Mouse (Mus musculus) lung, embryonic 15.5 days (tissue): ENCODE measurements around the gene Cdk2ap2. TPM values are rescaled to one million over a fixed set of nuclear protein-coding genes. Genes with fewer than 3 reads are reported as not detected.

ENCODE experiments used
- ATAC-seq: fragments of 200-750 bp; cut with Nextera tagmentation; 2 replicates; pipeline ENCODE4 v1.8.0; 2017; ENCODE audit warnings: moderate number of reproducible peaks, borderline replicate concordance; ENCODE audit not compliant: low FRiP score, low TSS enrichment; ENCODE audit errors: extremely low read depth
- H3K27ac ChIP-seq: fragments of 300-500 bp; sonication (generic); 2 replicates; pipeline ENCODE4 v1.5.1; 2015; ENCODE audit warnings: moderate library complexity, mild to moderate bottlenecking, inconsistent platforms
- H3K27me3 ChIP-seq: fragments of 300-500 bp; sonication (generic); 2 replicates; pipeline ENCODE4 v1.6.1; 2015; ENCODE audit warnings: inconsistent platforms
- H3K36me3 ChIP-seq: fragments of 300-500 bp; sonication (generic); 2 replicates; pipeline ENCODE4 v1.6.1; 2015; ENCODE audit warnings: inconsistent platforms
- H3K4me1 ChIP-seq: fragments of 300-500 bp; sonication (generic); 2 replicates; pipeline ENCODE4 v1.6.1; 2015; ENCODE audit warnings: inconsistent platforms
- H3K4me2 ChIP-seq: fragments of 300-500 bp; sonication (generic); 2 replicates; pipeline ENCODE4 v1.6.1; 2015; ENCODE audit warnings: inconsistent platforms, mild to moderate bottlenecking, moderate library complexity
- H3K4me3 ChIP-seq: fragments of 300-500 bp; sonication (generic); 2 replicates; pipeline ENCODE4 v1.5.1; 2015; ENCODE audit warnings: mild to moderate bottlenecking, inconsistent platforms
- H3K9ac ChIP-seq: fragments of 300-500 bp; sonication (generic); 2 replicates; pipeline ENCODE4 v1.6.1; 2015; ENCODE audit warnings: inconsistent platforms
- H3K9me3 ChIP-seq: fragments of 300-500 bp; sonication (generic); 2 replicates; pipeline ENCODE4 v1.6.1; 2016; ENCODE audit warnings: inconsistent platforms
- WGBS: fragments of 180-500 bp; shearing (Covaris S2); methylation state at CpG from one replicate; pipeline ENCODE4 v1.1.7; 2015; 5-methylcytosine and 5-hydroxymethylcytosine counted together
- polyA plus RNA-seq: library from polyadenylated mRNA; unstranded; fragments of >200 nt; fragmentation: Nextera tagmentation; extraction: Ambion mirVana; gene quantifications from 2 replicates; pipeline ENCODE4 v1.2.1, GENCODE M21; 2015

The Cdk2ap2 gene
- polyA plus RNA-seq, 1 experiment from 2014 or later: 103 TPM

DNA sequence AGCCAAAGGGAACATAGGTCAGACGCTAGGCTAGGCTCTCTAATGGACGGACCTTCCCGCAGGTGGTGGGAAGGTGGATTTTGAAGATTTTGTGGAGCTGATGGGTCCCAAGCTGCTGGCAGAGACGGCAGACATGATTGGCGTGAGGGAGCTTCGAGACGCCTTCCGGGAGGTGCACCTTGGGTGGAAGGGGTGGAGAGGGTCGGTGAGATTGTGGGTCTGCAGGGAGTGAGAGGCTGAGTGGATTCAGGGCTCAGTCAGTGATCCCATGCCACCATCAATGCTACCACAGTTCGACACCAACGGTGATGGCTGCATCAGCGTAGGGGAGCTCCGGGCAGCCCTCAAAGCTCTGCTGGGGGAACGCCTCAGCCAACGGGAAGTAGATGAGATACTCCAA lies 10.8 kb upstream of the Cdk2ap2 start:
- Histone ChIP-seq H3K9ac (no peak overlapping the region), H3K9me3 (no peaks in the 10 kb centered on the region), H3K36me3 (no peaks in the 10 kb centered on the region), H3K4me1 (no peaks in the 10 kb centered on the region; the same call in 1 of the 2 replicates), H3K4me2 (no peak overlapping the region), H3K27me3 (peaks cover 13% of the 10 kb centered on the region; the same call in 1 of the 2 replicates), H3K27ac (no peak overlapping the region), H3K4me3 (no peak overlapping the region)
- whole genome bisulfite sequencing: 84% methylated on average over 15 of the region's 15 CpGs
- ATAC-seq: no peak

GRCm38 (mm10) chr19:4087090-4087489 lies 9.9 kb upstream of the Cdk2ap2 start:
- H3K27me3 ChIP-seq: peaks cover 13% of the 10 kb centered on the region; the same call in 1 of the 2 replicates
- no peak overlapping the region for H3K9ac ChIP-seq
- 82% methylated on average over 5 of the region's 5 CpGs for WGBS
- H3K4me1 ChIP-seq: no peaks in the 10 kb centered on the region; the same call in 1 of the 2 replicates
- H3K36me3 ChIP-seq: no peaks in the 10 kb centered on the region
- no peak overlapping the region for H3K27ac ChIP-seq
- ATAC-seq: no peak
- no peaks in the 10 kb centered on the region for H3K9me3 ChIP-seq
- no peak overlapping the region for H3K4me2 ChIP-seq
- no peak overlapping the region for H3K4me3 ChIP-seq

DNA sequence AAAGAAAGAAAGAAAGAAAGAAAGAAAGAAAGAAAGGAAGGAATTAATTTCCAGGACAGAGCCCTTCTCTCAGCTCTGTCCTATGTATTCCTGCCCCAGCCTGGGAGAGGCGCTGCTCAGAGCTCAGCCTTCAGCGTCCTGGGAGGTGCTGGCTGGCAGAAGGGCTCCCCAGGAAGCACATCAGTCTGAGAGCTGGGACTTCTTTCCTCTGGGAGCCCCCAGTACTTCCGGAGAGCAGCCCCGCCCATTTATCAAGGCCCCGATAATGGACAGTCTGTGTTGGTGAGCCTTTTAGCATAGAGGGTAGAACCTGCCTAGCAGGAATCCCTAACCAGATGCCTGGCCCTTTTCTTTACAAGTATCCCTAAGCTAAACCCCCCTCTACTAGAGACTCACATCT lies 8.8 kb upstream of the Cdk2ap2 start:
- no peak overlapping the region for H3K9ac ChIP-seq
- ATAC-seq: no peak
- H3K36me3 ChIP-seq: no peaks in the 10 kb centered on the region
- H3K27ac ChIP-seq: no peak overlapping the region
- no peaks in the 10 kb centered on the region; the same call in 1 of the 2 replicates for H3K4me1 ChIP-seq
- H3K4me3 ChIP-seq: no peak overlapping the region
- no peaks in the 10 kb centered on the region for H3K9me3 ChIP-seq
- no peak overlapping the region for H3K4me2 ChIP-seq
- WGBS: 30% methylated on average over 5 of the region's 5 CpGs
- peaks cover 13% of the 10 kb centered on the region; the same call in 1 of the 2 replicates for H3K27me3 ChIP-seq

DNA sequence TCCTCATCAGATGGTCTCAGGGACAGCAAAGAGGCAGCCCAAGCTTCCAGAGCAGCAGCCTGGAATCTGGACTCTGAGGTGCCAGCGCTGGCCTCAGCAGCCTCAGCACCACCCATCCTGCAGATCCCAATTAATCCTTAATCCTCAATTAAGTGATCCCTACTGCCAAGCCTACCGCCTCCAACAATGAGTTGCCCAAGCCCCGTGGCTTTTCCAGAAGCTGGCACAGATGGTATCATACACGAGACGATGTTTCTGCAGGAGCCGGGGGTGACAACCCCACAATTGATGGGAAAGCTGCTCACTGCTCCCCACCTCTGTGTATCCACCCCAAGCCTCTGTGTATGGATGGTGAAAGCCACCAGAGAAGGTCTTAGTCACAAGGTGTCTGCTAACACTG lies 7.9 kb upstream of the Cdk2ap2 start:
- no peak for ATAC-seq
- Histone ChIP-seq H3K36me3 (no peaks in the 10 kb centered on the region), H3K4me2 (no peak overlapping the region), H3K9me3 (no peaks in the 10 kb centered on the region), H3K4me1 (no peaks in the 10 kb centered on the region), H3K27ac (no peak overlapping the region), H3K27me3 (peaks cover 13% of the 10 kb centered on the region; the same call in 1 of the 2 replicates), H3K4me3 (no peak overlapping the region), H3K9ac (no peak overlapping the region)
- 73% methylated on average over 6 of the region's 6 CpGs for WGBS

DNA sequence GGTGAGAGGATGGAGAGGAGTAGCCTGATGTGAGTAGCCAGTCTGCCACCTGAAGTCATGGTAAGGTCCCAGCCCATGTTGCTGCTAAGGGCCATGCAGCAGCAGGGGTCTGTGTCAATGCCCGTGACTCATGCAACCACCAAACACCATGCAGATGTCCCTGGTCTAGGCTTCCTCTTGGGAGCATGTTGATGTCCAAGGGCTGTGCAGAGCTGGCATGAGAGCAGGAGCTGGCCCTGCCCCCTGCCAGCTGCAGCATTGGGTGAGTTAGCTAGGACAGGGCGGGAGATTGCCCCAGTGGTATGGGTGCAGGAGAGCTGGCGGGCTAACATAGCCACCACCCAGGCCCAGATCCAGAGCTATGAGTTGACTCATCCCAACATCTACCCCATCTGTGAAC lies 6.5 kb upstream of the Cdk2ap2 start:
- no peak overlapping the region for H3K4me3 ChIP-seq
- H3K9me3 ChIP-seq: no peaks in the 10 kb centered on the region
- peaks cover 6% of the 10 kb centered on the region; the same call in 1 of the 2 replicates for H3K27me3 ChIP-seq
- H3K27ac ChIP-seq: no peak overlapping the region
- H3K9ac ChIP-seq: no peak overlapping the region
- no peak for ATAC-seq
- 80% methylated on average over 3 of the region's 3 CpGs for WGBS
- H3K36me3 ChIP-seq: no peaks in the 10 kb centered on the region
- H3K4me1 ChIP-seq: no peaks in the 10 kb centered on the region
- no peak overlapping the region for H3K4me2 ChIP-seq

DNA sequence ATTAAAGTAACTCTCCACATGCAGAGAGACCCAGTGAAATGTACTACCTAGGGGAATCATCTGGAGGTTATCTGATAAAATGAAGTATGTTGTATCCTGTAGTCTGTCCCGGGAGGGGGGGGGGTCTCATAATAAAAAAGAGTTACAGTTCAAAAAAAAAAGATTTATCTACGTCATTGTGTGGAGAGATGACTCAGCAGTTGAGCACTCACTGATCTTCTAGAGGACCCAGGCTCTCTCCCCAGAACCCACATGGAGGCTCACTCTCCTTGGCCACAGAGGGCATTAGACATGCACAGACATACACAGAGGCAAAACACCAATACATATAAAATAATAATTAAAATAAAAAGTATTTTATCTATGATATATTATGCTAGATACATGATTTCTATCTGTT lies 5.6 kb upstream of the Cdk2ap2 start:
- Histone ChIP-seq H3K4me1 (0 out of 2 replicates have a peak, but pooled peaks cover 2% of the 10 kb centered on the region), H3K9me3 (no peaks in the 10 kb centered on the region), H3K4me2 (no peak overlapping the region), H3K9ac (no peak overlapping the region), H3K4me3 (no peak overlapping the region), H3K36me3 (no peaks in the 10 kb centered on the region), H3K27ac (no peak overlapping the region), H3K27me3 (peaks cover 6% of the 10 kb centered on the region; the same call in 1 of the 2 replicates)
- ATAC-seq: no peak
- 47% methylated on average over 2 of the region's 2 CpGs for WGBS

GRCm38 (mm10) chr19:4092750-4093149 lies 4.2 kb upstream of the Cdk2ap2 start:
- Histone ChIP-seq H3K27me3 (peaks cover 6% of the 10 kb centered on the region; the same call in 1 of the 2 replicates), H3K9me3 (no peaks in the 10 kb centered on the region), H3K27ac (no peak overlapping the region), H3K4me3 (no peak overlapping the region), H3K4me1 (peaks cover 6% of the 10 kb centered on the region; the same call in 1 of the 2 replicates), H3K36me3 (no peaks in the 10 kb centered on the region), H3K9ac (no peak overlapping the region), H3K4me2 (no peak overlapping the region)
- no peak for ATAC-seq
- 56% methylated on average over 3 of the region's 3 CpGs for WGBS

- 67% methylated on average over 7 of the region's 7 CpGs for WGBS
- Histone ChIP-seq H3K4me1 (peaks cover 16% of the 10 kb centered on the region), H3K36me3 (no peaks in the 10 kb centered on the region), H3K4me3 (no peak overlapping the region), H3K27me3 (peaks cover 6% of the 10 kb centered on the region; the same call in 1 of the 2 replicates), H3K27ac (no peak overlapping the region), H3K9ac (no peak overlapping the region), H3K9me3 (no peaks in the 10 kb centered on the region), H3K4me2 (no peak overlapping the region)
- no peak for ATAC-seq
These were observed 3.2 kb upstream of the Cdk2ap2 start for GRCm38 (mm10) chr19:4093772-4094171.

DNA sequence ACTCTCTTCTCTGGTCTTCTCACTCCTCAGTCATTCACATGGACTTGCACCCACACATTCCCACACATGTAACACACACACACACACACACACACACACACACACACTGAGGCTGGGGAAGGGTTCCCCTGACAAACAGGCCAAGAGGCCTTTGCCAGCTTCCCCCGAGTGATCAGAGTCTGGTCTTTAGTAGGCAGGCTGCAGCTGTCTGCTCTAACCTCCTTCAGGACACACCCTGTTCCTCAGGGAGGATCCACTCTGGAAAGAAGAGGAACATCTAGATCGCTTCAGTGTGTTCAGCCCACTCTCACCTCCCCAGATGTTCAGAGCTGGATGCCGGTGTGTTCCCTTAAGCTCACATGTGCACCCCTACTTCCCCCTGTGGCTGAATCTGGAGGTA lies 2.6 kb upstream of the Cdk2ap2 start:
- Histone ChIP-seq H3K9me3 (no peaks in the 10 kb centered on the region), H3K9ac (no peak overlapping the region), H3K27me3 (peaks cover 3% of the 10 kb centered on the region; the same call in 1 of the 2 replicates), H3K4me1 (peaks cover 21% of the 10 kb centered on the region), H3K4me3 (no peak overlapping the region), H3K36me3 (no peaks in the 10 kb centered on the region), H3K27ac (no peak overlapping the region), H3K4me2 (no peak overlapping the region)
- WGBS: 63% methylated on average over 3 of the region's 3 CpGs
- no peak for ATAC-seq

GRCm38 (mm10) chr19:4094774-4095303 lies 2.1 kb upstream of the Cdk2ap2 start:
- H3K4me2 ChIP-seq: no peak overlapping the region
- WGBS: 65% methylated on average over 5 of the region's 5 CpGs
- H3K9me3 ChIP-seq: no peaks in the 10 kb centered on the region
- H3K27me3 ChIP-seq: peaks cover 4% of the 10 kb centered on the region; the same call in 1 of the 2 replicates
- H3K4me1 ChIP-seq: peaks cover 26% of the 10 kb centered on the region
- H3K9ac ChIP-seq: no peak overlapping the region
- no peaks in the 10 kb centered on the region for H3K36me3 ChIP-seq
- ATAC-seq: no peak
- H3K27ac ChIP-seq: no peak overlapping the region
- no peak overlapping the region for H3K4me3 ChIP-seq

GRCm38 (mm10) chr19:4095802-4096201 lies 1.2 kb upstream of the Cdk2ap2 start:
- H3K4me3 ChIP-seq: no peak overlapping the region
- no peak for ATAC-seq
- H3K27me3 ChIP-seq: peaks cover 14% of the 10 kb centered on the region
- H3K4me1 ChIP-seq: peaks cover 36% of the 10 kb centered on the region
- no peak overlapping the region for H3K9ac ChIP-seq
- no peaks in the 10 kb centered on the region for H3K36me3 ChIP-seq
- 65% methylated on average over 3 of the region's 3 CpGs for WGBS
- H3K27ac ChIP-seq: no peak overlapping the region
- peak overlapping the region; percentile 73; the same call in 1 of the 2 replicates for H3K4me2 ChIP-seq
- H3K9me3 ChIP-seq: no peaks in the 10 kb centered on the region

DNA sequence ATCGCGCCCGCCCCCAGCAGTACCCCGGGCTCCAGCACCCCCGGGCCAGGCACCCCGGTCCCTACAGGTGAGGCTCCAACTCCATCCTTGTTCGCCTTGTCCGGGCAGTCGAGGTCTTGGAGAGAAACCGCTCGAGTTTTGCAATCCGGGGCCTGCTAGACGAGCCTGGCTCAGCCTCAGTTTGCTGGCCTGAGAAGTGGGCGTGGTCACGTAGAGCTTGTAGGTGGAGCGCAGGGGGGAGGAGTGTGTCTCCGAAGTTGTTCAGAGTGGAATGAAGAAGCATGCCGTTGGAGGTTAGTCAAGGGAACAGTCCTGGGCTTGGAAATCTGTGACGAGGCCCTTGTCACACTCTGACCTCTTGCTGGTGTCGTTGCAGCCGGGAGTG lies 451 bp downstream of the Cdk2ap2 start:
- Histone ChIP-seq H3K4me2 (peak overlapping the region; percentile 73), H3K27ac (peak overlapping the region; percentile 91), H3K9me3 (no peaks in the 10 kb centered on the region), H3K27me3 (peaks cover 30% of the 10 kb centered on the region), H3K4me3 (peak overlapping the region; percentile 53), H3K4me1 (peaks cover 40% of the 10 kb centered on the region), H3K9ac (peak overlapping the region; percentile 56), H3K36me3 (no peaks in the 10 kb centered on the region)
- under 1% methylated on average over 21 of the region's 21 CpGs for WGBS
- ATAC-seq: peak; percentile 37; the same call in 1 of the 2 replicates
